In genomic region chr4:141273296-141273695, GRCm38 (mm10) we compare ENCODE assay signal across 8 mouse cellular contexts. TPM values are rescaled to one million over a fixed set of nuclear protein-coding genes. Genes with fewer than 3 reads are reported as not detected.
DNase-seq lines count a peak whose midpoint lies in the region; ATAC-seq and TF ChIP-seq lines count a peak whose summit lies in the region.

No protein-coding gene starts in this region.

- POLR2A ChIA-PET in Patski (lab: Charles Lee) = no interaction called here

- no peak for TF ChIP-seq CTCF in Patski (IDR thresholded peaks at IDR 0.05)

- no peaks in the 10 kb centered on the region for H3K27me3 ChIP-seq in Patski
- H3K27me3 ChIP-seq in hindbrain, embryonic 12.5 days = 0 out of 2 replicates have a peak, but pooled peaks cover 14% of the 10 kb centered on the region

- H3K36me3 ChIP-seq in hindbrain, embryonic 12.5 days = no peaks in the 10 kb centered on the region

- ATAC-seq in Patski = peak; percentile 19
- ATAC-seq in hindbrain, embryonic 12.5 days (ENCODE audit: low FRiP score) = peak; percentile 66

- no peaks in the 10 kb centered on the region for H3K9me3 ChIP-seq in hindbrain, embryonic 12.5 days (replicated peaks)

- H3K4me3 ChIP-seq in hindbrain, embryonic 12.5 days = no peak overlapping the region

- no peak overlapping the region for H3K9ac ChIP-seq in hindbrain, embryonic 12.5 days

- WGBS in hindbrain, embryonic 12.5 days = 16% methylated on average over 12 of the region's 12 CpGs

- no peak for DNase-seq in Patski (ENCODE audit: low read depth, low spot score)
- DNase-seq in cerebellum, adult 9-11 months = peak; percentile 55
- DNase-seq in frontal cortex, postnatal 10 days (ENCODE audit: low spot score in 2 of 2) = peak; percentile 64 to 78
- DNase-seq in layer of hippocampus, postnatal 36 days = peak; percentile 77 to 78
- DNase-seq in lung, postnatal 36 days = peak; percentile 78
- peak; percentile 90 for DNase-seq in retina, embryonic 14.5 days (ENCODE audit: low spot score)
- DNase-seq in urinary bladder, adult 18-20 months (ENCODE audit: low spot score in 2 of 2) = peak; percentile 78 to 82

- H3K4me1 ChIP-seq in hindbrain, embryonic 12.5 days = peaks cover 26% of the 10 kb centered on the region

- in situ Hi-C loops in Patski (cut with MboI; ENCODE audit: low pct_unique_long_range_greater_than_20kb) = no loop called here

- peak overlapping the region; percentile 41 for H3K4me2 ChIP-seq in hindbrain, embryonic 12.5 days (replicated peaks)

- H3K27ac ChIP-seq in hindbrain, embryonic 12.5 days = no peak overlapping the region

- CTCF ChIA-PET in Patski (lab: Charles Lee) = interaction anchor here (0.7 to 3.4 kb wide), 14 partner anchors 22 to 113 kb away, joined by 3 to 42 read pairs (median 4); no protein-coding TSS in a partner anchor

RNA-seq across cellular contexts. Expression of gene Epha2, which starts 27.7 kb away (rescaled TPM):
- 59.1 TPM for polyA plus RNA-seq in Patski (2021)
- polyA plus RNA-seq in hindbrain, embryonic 12.5 days (2016; fragmentation: Nextera tagmentation; extraction: Ambion mirVana) = 2.7 and 3.2 TPM in 2 replicates
- total RNA-seq in layer of hippocampus, postnatal 36 days (2021) = 1 to 10 TPM; 1.3 to 1.7 TPM

RNA-seq across cellular contexts. Expression of gene Arhgef19, which starts 34.0 kb away (rescaled TPM):
- polyA plus RNA-seq in Patski (2021) = 4.8 TPM
- polyA plus RNA-seq in hindbrain, embryonic 12.5 days (2016; fragmentation: Nextera tagmentation; extraction: Ambion mirVana) = 6.1 and 10.9 TPM in 2 replicates
- 10 to 100 TPM; 15.5 to 15.9 TPM for total RNA-seq in layer of hippocampus, postnatal 36 days (2021)

RNA-seq across cellular contexts. Expression of gene Rsg1, which starts 59.5 kb away (rescaled TPM):
- polyA plus RNA-seq in Patski (2021) = 1.9 TPM
- polyA plus RNA-seq in hindbrain, embryonic 12.5 days (2016; fragmentation: Nextera tagmentation; extraction: Ambion mirVana) = 5.8 and 5.9 TPM in 2 replicates
- 1 to 10 TPM; 2.7 to 4.1 TPM for total RNA-seq in layer of hippocampus, postnatal 36 days (2021)

Comparison
In these comparisons a context has a peak if more than half of its experiments do, and no peak if none do; other contexts are left out.
1. RNA of gene Epha2, which starts 27.7 kb away (polyA plus RNA-seq): 59.1 TPM in Patski (single experiment); 2.7 to 3.2 TPM in hindbrain, embryonic 12.5 days; every median in the first group is over 10 times any median in the second.